Mouse (Mus musculus): ENCODE measurements around the gene Zic1. TPM values are rescaled to one million over a fixed set of nuclear protein-coding genes. Genes with fewer than 3 reads are reported as not detected.

Zic1 gene
- polyA plus RNA-seq, 1 experiment = 1,121 TPM

GRCm38 (mm10) chr9:91377873-91378150 lies 12.2 kb upstream of the Zic1 start:
- under 1% methylated on average over 16 of the region's 16 CpGs for WGBS
- H3K4me3 ChIP-seq (replicated peaks; ENCODE audit: insufficient read depth, low read depth, low read length) = peak overlapping the region; percentile 83
- no peaks in the 10 kb centered on the region for H3K27me3 ChIP-seq (ENCODE audit: control insufficient read depth, insufficient read depth, low read length)

GRCm38 (mm10) chr9:91377036-91377872 lies 11.6 kb upstream of the Zic1 start:
- peak overlapping the region; percentile 83 for H3K4me3 ChIP-seq (replicated peaks; ENCODE audit: insufficient read depth, low read depth, low read length)
- peak; percentile 78 for DNase-seq
- H3K4me1 ChIP-seq (ENCODE audit: control insufficient read depth, insufficient read depth, low read length) = peaks cover 7% of the 10 kb centered on the region
- TF ChIP-seq CTCF (IDR thresholded peaks at IDR 0.05; ENCODE audit: borderline replicate concordance, insufficient read depth, low read depth, low read length) = no peak
- TF ChIP-seq POLR2A (IDR thresholded peaks at IDR 0.05; ENCODE audit: borderline replicate concordance, insufficient read depth, low read length) = no peak
- 13% methylated on average over 14 of the region's 14 CpGs for WGBS
- no peaks in the 10 kb centered on the region for H3K27me3 ChIP-seq (ENCODE audit: control insufficient read depth, insufficient read depth, low read length)
- peak overlapping the region; percentile 94 for H3K27ac ChIP-seq (ENCODE audit: insufficient read depth, low read length)

More at GRCm38 (mm10) chr9:91377873-91378150, 12.2 kb upstream of the Zic1 start:
- DNase-seq = peak in 1 of 2 experiments; percentile 84
- TF ChIP-seq POLR2A (IDR thresholded peaks at IDR 0.05; ENCODE audit: borderline replicate concordance, insufficient read depth, low read length) (peak; percentile 36; the same call in 1 of the 2 replicates), CTCF (IDR thresholded peaks at IDR 0.05; ENCODE audit: borderline replicate concordance, insufficient read depth, low read depth, low read length) (no peak)
- peak overlapping the region; percentile 94 for H3K27ac ChIP-seq (ENCODE audit: insufficient read depth, low read length)
- peaks cover 11% of the 10 kb centered on the region for H3K4me1 ChIP-seq (ENCODE audit: control insufficient read depth, insufficient read depth, low read length)

GRCm38 (mm10) chr9:91374665-91375064 lies 9.1 kb upstream of the Zic1 start:
- H3K4me3 ChIP-seq (replicated peaks; ENCODE audit: insufficient read depth, low read depth, low read length) = no peak overlapping the region
- 29% methylated on average over 4 of the region's 4 CpGs for WGBS
- peaks cover 20% of the 10 kb centered on the region for H3K4me1 ChIP-seq (ENCODE audit: control insufficient read depth, insufficient read depth, low read length)
- no peaks in the 10 kb centered on the region for H3K27me3 ChIP-seq (ENCODE audit: control insufficient read depth, insufficient read depth, low read length)
- H3K27ac ChIP-seq (ENCODE audit: insufficient read depth, low read length) = no peak overlapping the region
- peak in 1 of 2 experiments; percentile 17 for DNase-seq
- TF ChIP-seq POLR2A (IDR thresholded peaks at IDR 0.05; ENCODE audit: borderline replicate concordance, insufficient read depth, low read length) = no peak
- TF ChIP-seq CTCF (IDR thresholded peaks at IDR 0.05; ENCODE audit: borderline replicate concordance, insufficient read depth, low read depth, low read length) = no peak

- TF ChIP-seq POLR2A (IDR thresholded peaks at IDR 0.05; ENCODE audit: borderline replicate concordance, insufficient read depth, low read length) = no peak
- no peak for TF ChIP-seq CTCF (IDR thresholded peaks at IDR 0.05; ENCODE audit: borderline replicate concordance, insufficient read depth, low read depth, low read length)
- Histone ChIP-seq H3K4me1 (ENCODE audit: control insufficient read depth, insufficient read depth, low read length) (peaks cover 23% of the 10 kb centered on the region), H3K4me3 (replicated peaks; ENCODE audit: insufficient read depth, low read depth, low read length) (no peak overlapping the region), H3K27ac (ENCODE audit: insufficient read depth, low read length) (no peak overlapping the region), H3K27me3 (ENCODE audit: control insufficient read depth, insufficient read depth, low read length) (no peaks in the 10 kb centered on the region)
- WGBS = 41% methylated on average over 3 of the region's 3 CpGs
- peak in 1 of 2 experiments; percentile 40 for DNase-seq
Measured at GRCm38 (mm10) chr9:91373811-91374575, 8.4 kb upstream of the Zic1 start.

GRCm38 (mm10) chr9:91371608-91372007 lies 6.0 kb upstream of the Zic1 start:
- Histone ChIP-seq H3K27me3 (ENCODE audit: control insufficient read depth, insufficient read depth, low read length) (no peaks in the 10 kb centered on the region), H3K27ac (ENCODE audit: insufficient read depth, low read length) (peak overlapping the region; percentile 96), H3K4me1 (ENCODE audit: control insufficient read depth, insufficient read depth, low read length) (peaks cover 22% of the 10 kb centered on the region), H3K4me3 (replicated peaks; ENCODE audit: insufficient read depth, low read depth, low read length) (no peak overlapping the region)
- 53% methylated on average over 4 of the region's 4 CpGs for WGBS
- TF ChIP-seq POLR2A (IDR thresholded peaks at IDR 0.05; ENCODE audit: borderline replicate concordance, insufficient read depth, low read length) (no peak), CTCF (IDR thresholded peaks at IDR 0.05; ENCODE audit: borderline replicate concordance, insufficient read depth, low read depth, low read length) (no peak)
- DNase-seq = no peak

- Histone ChIP-seq H3K27me3 (ENCODE audit: control insufficient read depth, insufficient read depth, low read length) (no peaks in the 10 kb centered on the region), H3K4me1 (ENCODE audit: control insufficient read depth, insufficient read depth, low read length) (peaks cover 22% of the 10 kb centered on the region), H3K27ac (ENCODE audit: insufficient read depth, low read length) (peak overlapping the region; percentile 96), H3K4me3 (replicated peaks; ENCODE audit: insufficient read depth, low read depth, low read length) (no peak overlapping the region)
- no peak for TF ChIP-seq CTCF (IDR thresholded peaks at IDR 0.05; ENCODE audit: borderline replicate concordance, insufficient read depth, low read depth, low read length)
- no peak for TF ChIP-seq POLR2A (IDR thresholded peaks at IDR 0.05; ENCODE audit: borderline replicate concordance, insufficient read depth, low read length)
- DNase-seq = peak; percentile 37
Measured at GRCm38 (mm10) chr9:91371011-91371410, 5.4 kb upstream of the Zic1 start.

- H3K27me3 ChIP-seq (ENCODE audit: control insufficient read depth, insufficient read depth, low read length) = no peaks in the 10 kb centered on the region
- 12% methylated on average over 6 of the region's 6 CpGs for WGBS
- H3K27ac ChIP-seq (ENCODE audit: insufficient read depth, low read length) = peak overlapping the region; percentile 96
- peaks cover 22% of the 10 kb centered on the region for H3K4me1 ChIP-seq (ENCODE audit: control insufficient read depth, insufficient read depth, low read length)
- TF ChIP-seq CTCF (IDR thresholded peaks at IDR 0.05; ENCODE audit: borderline replicate concordance, insufficient read depth, low read depth, low read length) (no peak), POLR2A (IDR thresholded peaks at IDR 0.05; ENCODE audit: borderline replicate concordance, insufficient read depth, low read length) (0 out of 2 replicates have a peak, but pooled peaks have one; percentile 11)
- H3K4me3 ChIP-seq (replicated peaks; ENCODE audit: insufficient read depth, low read depth, low read length) = peak overlapping the region; percentile 63
- DNase-seq = peak; percentile 58 to 65
Measured at GRCm38 (mm10) chr9:91370191-91370708, 4.6 kb upstream of the Zic1 start.

Measured in cerebellum, adult 2 months (tissue).